Comparison of ENCODE assay signal across 9 mouse cellular contexts in genomic region chr7:101821571-101822501, GRCm38 (mm10). TPM values are rescaled to one million over a fixed set of nuclear protein-coding genes. Genes with fewer than 3 reads are reported as not detected.
A peak's percentile ranks its signal among the peaks of the same experiment; 100 is the strongest.
DNase-seq lines count a peak whose midpoint lies in the region; ATAC-seq and TF ChIP-seq lines count a peak whose summit lies in the region.
"Had no signal": no experiment of that assay in that cellular context is flagged by ENCODE, and none has a peak within 500 bp of the region (broad histone marks: within the 10 kb centered on the region; RNA-seq: fewer than 3 reads in every experiment).

No protein-coding gene starts in this region.

- no peak overlapping the region for H3ac ChIP-seq in myocyte (ENCODE audit: control insufficient read depth, insufficient read length)

- peak; percentile 60 for ATAC-seq in granulocyte monocyte progenitor cell, adult 5-6 weeks (replicated peaks; ENCODE audit: poor library complexity, severe bottlenecking)
- peak; percentile 82 for ATAC-seq in inflammation-experienced regulatory T-cells, adult 6 months
- peak; percentile 45 for ATAC-seq in liver, embryonic 13.5 days (ENCODE audit: low read depth)

- no peak for TF ChIP-seq POLR2A in brain, embryonic 14.5 days (IDR thresholded peaks at IDR 0.05; ENCODE audit: borderline replicate concordance, extremely low read depth, insufficient read depth, insufficient read length, poor library complexity, severe bottlenecking)
- peak; percentile 16 for TF ChIP-seq POLR2A in myocyte (IDR thresholded peaks at IDR 0.05; ENCODE audit: insufficient read length, low read depth)

- peaks cover 19% of the 10 kb centered on the region; the same call in 1 of the 2 replicates for H3K4me1 ChIP-seq in liver, embryonic 13.5 days (replicated peaks)

- no peak for TF ChIP-seq CTCF in brain, embryonic 14.5 days (IDR thresholded peaks at IDR 0.05; ENCODE audit: borderline replicate concordance, extremely low read depth, insufficient read depth, insufficient read length)

- H3K4me2 ChIP-seq in liver, embryonic 13.5 days = peak overlapping the region; percentile 66
- no peak overlapping the region for H3K4me2 ChIP-seq in myocyte (ENCODE audit: low read depth)

- peaks cover 76% of the 10 kb centered on the region for H3K27me3 ChIP-seq in liver, embryonic 13.5 days
- no peaks in the 10 kb centered on the region for H3K27me3 ChIP-seq in myocyte (ENCODE audit: control insufficient read depth, insufficient read depth, insufficient read length)

- peak; percentile 61 for DNase-seq in cerebellum, postnatal 10 days
- DNase-seq in cerebellum, adult 9-10 months = no peak
- DNase-seq in brain, embryonic 14.5 days (ENCODE audit: low read depth) = peak; percentile 78
- no peak for DNase-seq in liver, embryonic 13.5 days
- peak; percentile 47 for DNase-seq in urinary bladder, postnatal 25 days (ENCODE audit: low spot score)

- peak overlapping the region; percentile 38; the same call in 1 of the 2 replicates for H3K9ac ChIP-seq in liver, embryonic 13.5 days

- no peaks in the 10 kb centered on the region for H3K9me3 ChIP-seq in liver, embryonic 13.5 days (replicated peaks)

- H3K27ac ChIP-seq in liver, embryonic 13.5 days = no peak overlapping the region

- H3K4me3 ChIP-seq in liver, embryonic 13.5 days (replicated peaks) = peak overlapping the region; percentile 51
- no peak overlapping the region for H3K4me3 ChIP-seq in myocyte

- WGBS in liver, embryonic 13.5 days (ENCODE audit: insufficient replicate concordance) = 1% methylated on average over 69 of the region's 71 CpGs

- no peaks in the 10 kb centered on the region for H3K79me2 ChIP-seq in myocyte (ENCODE audit: control insufficient read depth, insufficient read depth)

- H3K36me3 ChIP-seq in liver, embryonic 13.5 days = peaks cover 11% of the 10 kb centered on the region; the same call in 1 of the 2 replicates
- peaks cover 12% of the 10 kb centered on the region for H3K36me3 ChIP-seq in myocyte (ENCODE audit: control insufficient read depth, insufficient read depth)

TF ChIP-seq in myocyte, 11 proteins besides CTCF, POLR2A, EP300 and RAD21:
- TF ChIP-seq POLR2AphosphoS2 (IDR thresholded peaks at IDR 0.05; ENCODE audit: insufficient read length, low read depth) (peak; percentile 91), REST (IDR thresholded peaks at IDR 0.05; ENCODE audit: insufficient read depth, insufficient read length) (no peak), MAX (IDR thresholded peaks at IDR 0.05; ENCODE audit: low read depth) (no peak)

RNA-seq across cellular contexts. Expression of gene Phox2a, which starts 3.7 kb away (rescaled TPM):
- polyA plus RNA-seq in brain, embryonic 14.5 days (2012; rRNA removed) = 0.87 and 3.1 TPM in 2 replicates
- total RNA-seq in granulocyte monocyte progenitor cell, adult 5-6 weeks (2014; fragmentation: Nextera tagmentation) = not detected in 2 replicates
- not detected in 2 replicates for total RNA-seq in granulocyte monocyte progenitor cell, adult 5-6 weeks (2017)
- polyA plus RNA-seq in inflammation-experienced regulatory T-cells, adult 6 months (2017; shearing (Covaris generic)) = not detected
- polyA plus RNA-seq in liver, embryonic 13.5 days (2015; fragmentation: Nextera tagmentation; extraction: Ambion mirVana) = not detected in 2 replicates
- polyA plus RNA-seq in myocyte (2012; fragmentation: generic; extraction: Trizol) = 0.02 TPM
- total RNA-seq: gastrocnemius, postnatal 36 days had no signal

RNA-seq across cellular contexts. Expression of gene Inppl1, which starts 16.2 kb away (rescaled TPM):
- polyA plus RNA-seq in brain, embryonic 14.5 days (2012; rRNA removed) = 29.9 and 36.2 TPM in 2 replicates
- total RNA-seq in granulocyte monocyte progenitor cell, adult 5-6 weeks (2014; fragmentation: Nextera tagmentation) = 2.0 and 6.5 TPM in 2 replicates
- total RNA-seq in granulocyte monocyte progenitor cell, adult 5-6 weeks (2017) = 7.5 and 11.7 TPM in 2 replicates
- polyA plus RNA-seq in inflammation-experienced regulatory T-cells, adult 6 months (2017; shearing (Covaris generic)) = 1 to 10 TPM; 2.2 to 5.1 (median 4.0) TPM
- polyA plus RNA-seq in liver, embryonic 13.5 days (2015; fragmentation: Nextera tagmentation; extraction: Ambion mirVana) = 3.6 and 5.2 TPM in 2 replicates
- 241 TPM for polyA plus RNA-seq in myocyte (2012; fragmentation: generic; extraction: Trizol)

RNA-seq across cellular contexts. Expression of gene Folr2, which starts 35.2 kb away (rescaled TPM):
- polyA plus RNA-seq in brain, embryonic 14.5 days (2012; rRNA removed) = 4.3 and 4.5 TPM in 2 replicates
- total RNA-seq in granulocyte monocyte progenitor cell, adult 5-6 weeks (2014; fragmentation: Nextera tagmentation) = not detected in 2 replicates
- not detected in 2 replicates for total RNA-seq in granulocyte monocyte progenitor cell, adult 5-6 weeks (2017)
- polyA plus RNA-seq in inflammation-experienced regulatory T-cells, adult 6 months (2017; shearing (Covaris generic)) = not detected
- polyA plus RNA-seq in liver, embryonic 13.5 days (2015; fragmentation: Nextera tagmentation; extraction: Ambion mirVana) = 3.6 and 4.4 TPM in 2 replicates
- not detected for polyA plus RNA-seq in myocyte (2012; fragmentation: generic; extraction: Trizol)

RNA-seq across cellular contexts. Expression of gene Anapc15, which starts 41.7 kb away (rescaled TPM):
- polyA plus RNA-seq in brain, embryonic 14.5 days (2012; rRNA removed) = 88.7 and 115 TPM in 2 replicates
- total RNA-seq in granulocyte monocyte progenitor cell, adult 5-6 weeks (2014; fragmentation: Nextera tagmentation) = 111 and 144 TPM in 2 replicates
- 80.1 and 145 TPM in 2 replicates for total RNA-seq in granulocyte monocyte progenitor cell, adult 5-6 weeks (2017)
- polyA plus RNA-seq in inflammation-experienced regulatory T-cells, adult 6 months (2017; shearing (Covaris generic)) = 10 to 100 TPM; 43.6 to 59.7 (median 52.5) TPM
- 66.2 and 71.8 TPM in 2 replicates for polyA plus RNA-seq in liver, embryonic 13.5 days (2015; fragmentation: Nextera tagmentation; extraction: Ambion mirVana)
- polyA plus RNA-seq in myocyte (2012; fragmentation: generic; extraction: Trizol) = 35.1 TPM

RNA-seq across cellular contexts. Expression of gene Folr1, which starts 48.8 kb away (rescaled TPM):
- polyA plus RNA-seq in brain, embryonic 14.5 days (2012; rRNA removed) = 16.3 and 25.3 TPM in 2 replicates
- total RNA-seq in granulocyte monocyte progenitor cell, adult 5-6 weeks (2014; fragmentation: Nextera tagmentation) = not detected in 2 replicates
- total RNA-seq in granulocyte monocyte progenitor cell, adult 5-6 weeks (2017) = not detected in 2 replicates
- not detected for polyA plus RNA-seq in inflammation-experienced regulatory T-cells, adult 6 months (2017; shearing (Covaris generic))
- 0.38 and 0.41 TPM in 2 replicates for polyA plus RNA-seq in liver, embryonic 13.5 days (2015; fragmentation: Nextera tagmentation; extraction: Ambion mirVana)
- 2.2 TPM for polyA plus RNA-seq in myocyte (2012; fragmentation: generic; extraction: Trizol)

Comparison
In these comparisons a context has a peak if more than half of its experiments do, and no peak if none do; other contexts are left out.
1. DNase-seq: peak in cerebellum, postnatal 10 days (2 of 2), brain, embryonic 14.5 days (single experiment) and urinary bladder, postnatal 25 days (single experiment); none in cerebellum, adult 9-10 months (single experiment) and liver, embryonic 13.5 days (single experiment).
2. Peak in every context shown above with its lines, with median percentiles within 50 percentile points of each other: ATAC-seq.